Mouse (Mus musculus) kidney, postnatal 10 days (tissue): ENCODE measurements around the gene Plscr5.
A peak's percentile ranks its signal among the peaks of the same experiment; 100 is the strongest.
"Not testable (repeated sequence)": the region's sequence is repeated elsewhere in the genome, so short reads cannot be mapped to it uniquely, and the experiment has no call there.

Source experiments
- DNase-seq: peaks from one replicate; pipeline ENCODE4 v3.0.0; 2021; ENCODE audit warnings: mixed read lengths

The Plscr5 gene

DNA sequence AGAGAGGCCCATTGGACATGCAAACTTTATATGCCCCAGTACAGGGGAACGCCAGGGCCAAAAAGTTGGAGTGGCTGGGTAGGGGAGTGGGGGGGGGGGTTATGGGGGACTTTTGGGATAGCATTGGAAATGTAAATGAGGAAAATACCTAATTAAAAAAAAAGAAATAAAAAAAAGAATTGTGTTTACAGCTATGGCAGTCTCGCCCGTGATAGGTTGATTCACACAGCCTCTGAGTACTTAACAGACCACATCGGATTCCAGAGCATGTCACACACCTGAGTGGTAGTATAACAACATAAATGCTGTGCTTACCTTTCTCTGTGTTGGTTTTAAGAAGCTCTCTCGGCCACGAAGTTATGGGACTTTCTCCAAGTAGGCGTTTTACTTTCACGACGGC lies at the start of gene Plscr5:
TSS of gene Plscr5 (plus strand) at position 301 of the 400 bp plus-strand sequence.
- not testable (repeated sequence) for DNase-seq

DNA sequence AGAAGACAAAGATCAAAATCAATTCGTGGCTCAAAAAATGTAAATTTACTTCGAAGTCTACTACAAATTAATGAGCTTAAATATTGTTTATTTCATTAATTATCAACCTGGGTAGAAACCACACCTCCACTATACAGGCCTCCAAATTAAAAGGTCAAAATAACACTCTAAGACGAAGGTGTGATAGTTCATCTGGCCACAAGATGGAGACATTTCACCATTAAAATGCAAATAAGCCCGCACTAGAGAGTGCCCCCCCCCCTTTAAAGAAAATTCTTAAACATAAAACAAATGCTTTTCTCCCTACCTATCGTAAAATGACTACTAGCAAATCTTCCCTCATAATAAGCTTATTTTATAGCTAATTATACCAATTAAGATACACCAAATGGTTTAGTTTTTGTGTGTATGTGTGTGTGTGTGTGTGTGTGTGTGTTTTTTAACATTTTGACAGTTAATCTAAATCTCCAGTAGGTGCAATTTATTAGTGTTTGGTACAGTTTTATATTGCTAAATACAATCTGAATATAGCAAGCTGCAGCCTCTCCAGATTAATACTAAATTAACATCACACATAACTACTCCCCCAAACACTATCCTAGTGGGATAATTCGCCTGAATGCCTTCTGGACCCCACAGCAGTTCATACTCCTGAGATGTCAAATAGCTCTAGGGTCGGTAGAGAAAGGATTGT lies 45.0 kb upstream of the Plscr5 start:
- DNase-seq: no peak

DNA sequence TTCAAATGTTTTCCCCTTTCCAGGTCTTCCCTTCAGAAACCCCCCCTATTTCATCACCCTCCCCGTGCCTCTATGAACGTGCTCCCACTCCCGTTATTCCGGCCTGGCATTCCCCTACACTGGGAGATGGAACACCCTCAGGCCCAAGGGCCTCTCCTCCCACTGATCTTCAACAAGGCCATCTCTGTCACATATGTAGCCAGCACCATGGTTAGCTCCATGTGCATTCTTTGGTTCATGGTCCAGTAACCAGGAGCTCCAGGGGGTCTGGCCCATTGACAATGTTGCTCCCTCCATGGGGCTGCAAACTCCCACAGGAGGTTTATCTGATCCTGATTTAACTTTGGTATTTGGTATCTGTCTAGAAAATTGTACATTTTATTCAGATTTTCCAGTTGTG lies 30.5 kb upstream of the Plscr5 start:
- DNase-seq: peak; percentile 23

DNA sequence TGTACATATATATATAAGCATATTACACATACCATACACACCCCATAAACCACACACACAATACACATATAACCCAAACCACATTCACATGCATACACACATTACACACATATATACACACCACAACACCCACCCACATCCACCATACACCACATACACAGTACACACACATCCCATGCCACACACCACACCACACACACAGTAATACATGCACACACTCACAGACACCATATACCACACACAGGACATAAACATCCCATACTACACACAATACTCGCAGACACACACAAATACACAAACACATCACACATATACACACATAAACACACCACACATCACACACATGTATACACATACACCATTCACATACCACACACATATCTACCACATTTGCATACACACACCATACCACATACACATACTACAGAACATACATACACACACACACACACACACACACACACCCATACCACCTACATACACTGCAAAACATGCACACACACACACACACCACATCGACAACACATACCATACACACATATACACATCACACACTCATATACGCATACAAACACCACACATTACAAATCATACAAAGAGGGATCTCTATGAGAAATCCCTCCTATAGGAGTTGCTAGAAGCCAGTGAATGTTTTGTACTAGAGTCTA lies 19.3 kb upstream of the Plscr5 start:
- no peak for DNase-seq

DNA sequence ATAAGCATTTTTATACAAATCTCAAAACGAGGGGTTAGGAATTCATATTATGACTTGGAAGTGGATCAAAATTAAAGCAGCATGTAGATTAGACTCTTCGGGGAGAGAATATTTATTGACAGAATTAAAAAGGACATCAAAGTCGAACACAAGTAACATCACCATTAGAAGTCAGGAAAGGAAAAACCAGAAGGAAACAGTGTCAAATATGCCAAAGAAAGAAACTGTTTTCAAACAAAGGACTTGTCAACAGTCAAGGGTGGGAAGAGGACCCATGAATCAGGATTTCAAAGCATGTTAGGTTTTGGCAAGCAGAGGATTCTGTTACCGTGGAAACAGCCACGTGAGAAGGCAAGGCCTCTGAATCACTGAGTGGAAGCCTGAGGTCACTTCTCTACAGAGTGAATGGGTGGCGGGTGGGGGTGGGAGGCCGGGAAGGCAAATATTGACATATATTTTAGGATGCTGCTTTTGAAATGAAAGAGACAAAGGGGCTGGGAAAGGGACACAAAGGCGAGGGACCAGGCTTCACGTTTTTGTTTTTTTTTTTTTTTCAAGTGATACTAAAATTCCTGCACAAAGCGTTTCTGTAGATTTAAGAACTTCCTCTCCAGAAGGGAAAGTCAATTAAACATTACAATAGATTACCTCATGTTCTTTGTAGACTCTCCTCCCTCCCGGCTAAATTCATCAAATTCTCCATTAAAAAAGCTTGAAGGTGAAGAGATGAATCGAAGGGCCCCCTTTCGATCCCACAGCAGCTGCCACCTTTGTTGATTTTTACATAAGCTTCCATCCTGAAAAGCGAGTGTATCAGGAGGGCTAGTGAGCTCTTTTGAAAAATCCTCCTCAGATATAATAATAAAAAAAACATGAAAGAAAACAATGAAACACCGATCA lies 18.3 kb upstream of the Plscr5 start:
- peak; percentile 17 for DNase-seq

DNA sequence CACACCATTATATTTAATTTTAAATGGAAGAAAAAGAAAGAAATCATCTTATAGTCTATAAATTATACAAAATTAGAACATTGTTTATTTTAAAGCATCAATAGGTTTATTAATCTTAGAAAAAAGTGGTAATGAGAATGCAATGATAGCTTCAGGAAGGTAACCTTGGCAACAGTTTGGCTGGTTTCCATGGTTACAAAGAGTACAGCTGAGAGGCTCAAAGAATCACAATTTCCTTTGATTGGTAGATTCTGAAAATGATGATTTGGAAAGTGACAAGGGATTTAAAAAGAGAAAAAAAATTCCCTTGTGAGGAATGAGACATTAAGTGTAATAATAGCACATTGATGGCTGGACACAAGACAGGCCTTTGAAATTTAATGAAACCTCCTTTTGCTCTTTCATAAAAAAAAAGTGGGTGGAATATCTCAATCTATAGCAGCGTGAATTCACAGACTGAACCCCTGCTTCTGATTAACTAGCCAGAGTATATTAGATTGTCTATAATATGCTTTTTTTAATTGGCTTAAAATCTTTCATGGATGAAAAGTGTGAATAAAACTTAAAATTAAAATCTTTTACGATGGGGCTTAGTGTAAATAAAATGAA lies 13.8 kb upstream of the Plscr5 start:
- DNase-seq: no peak

DNA sequence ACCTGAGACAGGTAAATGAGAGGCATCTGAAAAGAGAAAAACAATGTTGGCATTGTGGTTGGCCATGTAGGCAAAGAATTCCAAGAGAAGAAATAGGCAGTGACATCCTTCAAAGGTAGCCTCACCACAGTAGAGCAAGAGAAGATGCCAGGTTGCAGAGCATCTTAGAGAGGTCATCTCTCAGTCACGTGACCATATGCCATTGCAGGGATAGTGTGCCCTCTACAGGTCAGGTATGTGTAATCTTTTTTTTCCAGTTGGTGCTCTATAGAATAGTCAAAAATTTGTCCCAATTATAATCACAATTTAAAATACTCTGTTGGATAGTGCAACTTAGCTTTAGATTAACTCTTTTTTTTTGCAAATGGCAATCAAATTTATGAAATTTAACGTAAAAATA lies 1.4 kb upstream of the Plscr5 start:
- DNase-seq: no peak

DNA sequence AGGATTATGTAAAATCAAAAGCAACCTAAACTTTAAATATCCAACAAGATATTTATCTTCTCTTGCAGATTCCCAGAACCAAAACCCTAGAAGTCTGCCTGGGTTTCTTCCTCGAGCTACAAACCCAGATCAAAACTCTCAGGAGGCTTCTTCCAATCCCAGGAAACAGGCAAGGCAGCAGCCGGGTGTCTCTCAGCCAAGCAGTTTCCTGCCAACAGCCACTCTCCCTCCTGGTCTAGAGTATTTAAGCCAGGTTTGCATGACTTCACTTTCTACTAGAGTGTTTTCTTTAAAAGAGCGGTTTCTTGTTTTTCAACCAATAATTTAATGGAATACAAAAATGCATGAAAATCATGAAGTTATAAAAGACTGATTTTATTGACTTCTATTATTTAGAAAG lies 5.7 kb downstream of the Plscr5 start:
- DNase-seq: no peak

DNA sequence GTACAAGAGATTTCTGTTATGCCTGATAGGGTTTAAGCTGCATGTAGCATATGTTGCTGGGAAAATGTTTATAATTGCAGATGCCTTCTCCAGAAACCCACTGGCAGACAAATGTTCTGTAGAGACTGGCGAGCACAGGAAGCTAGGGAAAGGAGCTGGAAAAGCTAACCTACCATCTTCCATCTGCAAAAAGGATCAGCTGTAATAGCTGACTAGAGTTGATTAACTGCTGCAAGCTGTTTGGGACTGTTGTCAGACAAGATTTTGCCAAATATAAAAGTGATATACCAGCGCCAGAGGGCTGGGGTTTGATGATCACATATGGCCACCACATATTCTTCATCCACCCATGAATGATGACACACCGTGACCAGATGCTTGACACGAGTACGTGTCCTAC lies 6.8 kb downstream of the Plscr5 start:
- DNase-seq: no peak

DNA sequence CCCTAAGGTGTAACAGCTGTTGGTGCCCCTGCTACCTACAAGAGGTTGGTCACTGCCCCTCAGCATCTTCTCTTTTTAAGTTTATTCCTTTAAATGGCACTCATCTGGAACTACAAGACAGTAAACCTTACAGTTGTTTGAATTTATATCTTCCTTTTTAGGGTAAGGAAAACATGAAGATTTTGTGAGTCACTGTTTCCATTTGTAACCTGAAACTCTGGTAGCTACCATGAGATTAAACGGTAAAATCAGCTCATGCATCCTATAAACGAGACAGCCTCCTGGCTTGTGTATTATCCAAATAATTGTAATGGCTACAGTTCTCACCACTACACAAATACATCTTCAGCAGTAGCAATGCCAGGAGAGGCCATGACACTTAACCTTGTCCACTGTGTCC lies 11.7 kb downstream of the Plscr5 start:
- DNase-seq: no peak

DNA sequence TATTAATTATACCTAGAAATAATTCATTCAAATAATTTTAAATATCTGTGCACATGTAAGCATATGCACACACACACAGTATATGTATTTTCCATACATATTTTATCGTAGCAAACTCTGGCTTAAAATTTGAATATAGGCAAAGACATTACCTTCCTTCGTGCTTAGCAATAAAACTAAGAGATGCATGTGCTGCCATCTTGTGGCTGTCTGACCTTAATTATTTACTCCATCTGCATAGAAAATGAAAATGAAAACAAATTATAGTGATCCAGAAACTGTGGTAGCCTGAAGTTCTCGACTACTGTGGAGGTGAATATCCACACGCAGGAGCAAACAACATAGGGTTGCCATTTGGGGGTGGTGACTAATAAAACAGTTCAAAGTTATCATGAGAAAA lies 14.6 kb downstream of the Plscr5 start:
- DNase-seq: peak; percentile 78

DNA sequence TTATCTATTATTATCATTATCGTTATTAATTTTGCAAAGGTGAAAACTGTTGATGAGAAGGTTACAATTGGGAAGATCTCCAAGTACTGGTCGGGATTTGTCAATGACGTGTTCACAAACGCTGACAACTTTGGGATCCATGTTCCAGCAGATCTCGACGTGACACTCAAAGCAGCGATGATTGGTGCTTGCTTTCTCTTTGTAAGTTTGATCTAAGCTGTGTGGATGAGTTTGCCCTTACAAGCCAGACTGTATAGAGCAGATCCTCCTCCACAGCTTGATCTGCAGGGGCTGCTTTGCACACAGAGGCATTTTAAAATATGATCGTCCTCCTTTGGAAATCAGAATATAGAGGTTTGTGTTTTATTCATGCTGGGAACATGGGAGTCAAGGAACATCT lies 15.0 kb downstream of the Plscr5 start:
- no peak for DNase-seq

DNA sequence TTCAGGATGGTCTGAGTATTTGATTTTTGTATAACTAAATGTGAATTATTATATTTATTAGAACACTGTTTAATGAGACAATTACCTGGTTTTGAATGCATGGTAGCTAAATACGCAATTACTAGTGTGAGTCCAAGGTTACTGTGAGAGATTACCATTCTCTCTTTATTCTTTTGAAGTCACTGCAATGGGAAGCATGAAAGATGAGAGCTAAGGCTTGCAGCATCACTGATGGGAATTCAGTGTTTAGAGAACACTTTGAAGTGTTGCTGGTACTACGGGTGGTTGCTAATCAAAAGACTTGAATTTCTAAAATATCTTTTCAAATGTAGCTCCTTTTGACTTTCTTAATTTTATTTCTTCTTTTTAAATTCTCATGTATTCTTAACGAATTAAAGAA lies 17.1 kb downstream of the Plscr5 start:
- no peak for DNase-seq

DNA sequence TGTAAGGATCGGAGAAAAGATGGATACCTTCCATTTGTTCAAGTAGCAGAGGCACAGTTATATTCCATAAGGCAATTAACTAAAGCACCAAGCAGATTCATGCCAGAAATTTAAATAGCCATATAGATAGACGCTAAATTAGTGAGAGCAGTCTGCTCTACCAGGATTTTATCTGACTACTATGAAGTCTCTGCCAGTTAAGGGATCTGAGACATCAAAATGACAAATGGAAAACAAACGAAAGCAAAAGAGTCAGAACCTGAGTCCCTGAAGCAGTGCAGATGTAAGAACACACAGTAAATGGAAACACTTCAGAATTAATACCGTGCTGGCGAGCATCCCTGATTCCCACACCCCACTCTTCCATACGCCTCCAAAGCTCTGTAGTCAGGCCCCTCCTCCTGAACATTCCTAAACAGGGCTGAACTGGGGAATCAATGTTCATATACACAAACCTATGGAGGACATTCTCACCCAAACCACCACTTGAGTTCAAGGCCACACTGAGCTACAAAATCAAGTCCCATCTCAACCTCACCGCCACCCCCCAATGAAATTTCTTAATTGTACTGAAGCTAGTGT lies 17.7 kb downstream of the Plscr5 start:
- no peak for DNase-seq

DNA sequence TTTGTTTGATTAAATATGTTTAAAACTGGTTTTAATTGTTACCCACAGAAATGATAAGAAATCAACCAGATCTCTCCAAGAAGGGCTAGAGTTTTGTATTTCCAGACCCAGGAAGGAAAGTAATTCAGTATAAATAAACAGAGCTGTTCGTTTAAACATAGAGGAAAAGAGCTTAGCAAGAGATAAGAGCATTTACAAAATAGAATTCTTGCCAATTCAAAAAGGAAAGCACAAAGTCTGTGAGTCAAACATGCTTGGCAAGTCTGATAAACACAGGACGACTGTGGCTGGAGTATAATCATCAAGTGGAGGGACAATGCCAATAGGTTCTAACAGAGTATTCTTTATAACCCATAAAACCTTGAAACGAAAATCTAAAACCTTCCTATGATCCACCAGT lies 18.3 kb downstream of the Plscr5 start:
- no peak for DNase-seq

DNA sequence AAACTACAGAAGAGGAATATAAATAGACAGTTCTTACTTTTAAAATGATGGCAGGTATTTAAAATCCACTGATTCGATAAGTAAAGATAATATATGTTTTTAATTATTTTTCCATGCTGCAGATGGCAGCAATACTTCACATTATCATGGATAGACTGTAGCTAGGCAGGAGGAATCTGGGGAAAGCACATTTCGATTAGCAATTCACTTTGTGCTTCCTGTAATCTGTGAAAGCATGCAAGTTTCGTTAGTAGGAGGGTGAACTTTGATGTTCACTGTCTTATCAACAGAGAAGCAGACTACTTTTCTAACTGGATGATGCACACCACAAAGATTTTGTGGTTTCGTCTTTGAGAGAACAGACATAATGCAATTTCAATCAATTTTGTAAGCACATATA lies 24.7 kb downstream of the Plscr5 start:
- DNase-seq: no peak

DNA sequence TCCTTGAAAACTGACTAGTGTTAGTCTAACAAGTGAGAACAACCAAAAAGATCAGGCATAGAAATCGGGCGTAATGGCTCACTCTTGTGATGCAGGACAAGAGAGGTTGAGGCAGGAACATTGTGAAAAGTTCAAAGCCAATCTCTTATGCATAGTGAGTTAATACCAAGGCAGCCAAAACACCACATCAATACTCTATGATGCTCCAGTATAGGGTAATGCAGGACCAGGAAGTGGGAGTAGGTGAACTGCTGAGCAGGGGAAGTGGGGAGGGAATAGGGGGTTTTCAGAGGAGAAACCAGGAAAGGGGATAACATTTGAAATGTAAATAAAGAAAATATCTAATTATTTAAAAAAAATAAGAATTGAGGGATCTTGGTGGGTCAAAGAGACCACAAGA lies 25.2 kb downstream of the Plscr5 start:
- DNase-seq: no peak

DNA sequence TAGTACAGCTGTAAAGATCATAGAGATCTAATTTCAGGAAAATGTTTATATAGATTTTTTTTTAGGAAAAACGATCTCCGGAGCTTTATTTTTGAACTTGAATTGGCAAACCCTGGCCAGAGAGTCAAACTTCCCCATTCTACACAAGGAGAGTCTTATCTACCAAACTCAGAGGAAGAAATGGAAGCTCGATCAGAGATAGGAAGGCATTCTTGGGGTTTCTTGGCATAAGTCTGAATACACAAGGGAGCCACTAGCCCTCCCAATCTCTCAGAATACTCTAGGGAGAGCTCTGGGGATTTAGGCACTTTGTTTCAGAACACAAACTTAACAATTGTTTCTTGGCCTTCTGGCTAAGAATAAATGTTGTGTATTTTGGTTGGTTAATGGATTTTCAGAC lies 27.4 kb downstream of the Plscr5 start:
- DNase-seq: no peak

DNA sequence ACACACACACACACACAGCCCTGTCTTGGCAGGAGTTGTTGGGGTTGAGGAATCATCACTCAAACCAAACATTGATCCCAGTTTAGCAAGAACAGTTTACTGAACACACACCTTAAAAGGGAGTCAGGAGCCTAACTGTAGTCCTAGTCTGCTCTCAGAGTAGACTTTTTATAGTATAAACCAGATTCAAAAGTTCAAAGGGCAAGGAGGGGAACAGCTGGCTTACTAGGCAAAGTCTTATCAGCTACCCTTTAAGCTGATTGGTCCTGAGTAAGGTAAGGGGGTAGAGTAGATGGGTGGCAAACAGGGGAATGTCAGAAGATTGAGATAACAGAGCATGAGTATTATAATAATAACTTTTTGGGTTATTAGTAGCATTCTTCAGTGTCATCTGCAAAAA lies 28.7 kb downstream of the Plscr5 start:
- no peak for DNase-seq

DNA sequence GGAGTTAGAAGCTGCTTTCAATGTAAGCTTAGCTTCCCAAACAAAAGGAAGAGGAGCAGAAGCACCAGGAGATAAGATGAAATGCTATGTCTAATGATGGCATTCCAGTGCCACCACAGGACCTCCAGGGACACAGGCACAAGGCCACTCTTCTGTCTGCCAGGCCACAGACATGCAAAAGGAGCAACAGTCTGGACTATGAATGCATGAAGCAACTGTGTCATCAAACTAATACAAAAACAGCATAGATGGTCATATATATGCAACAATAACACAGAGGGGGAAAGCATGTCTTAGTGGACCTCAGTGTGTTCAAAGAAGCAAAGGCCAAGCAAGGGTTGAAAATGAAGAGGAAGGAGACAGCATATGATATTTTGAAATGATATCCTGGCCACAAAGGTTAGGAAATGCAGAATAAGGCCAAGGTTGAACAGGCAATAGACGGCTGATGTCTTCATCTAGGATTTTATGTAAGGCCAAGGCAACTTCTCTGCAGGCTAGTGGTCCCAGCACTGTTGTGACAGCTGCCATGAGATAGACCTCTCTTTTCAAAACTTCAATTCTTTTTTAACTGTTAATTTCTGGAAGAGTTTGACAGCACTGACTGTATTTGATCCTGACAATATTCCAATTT lies 32.0 kb downstream of the Plscr5 start:
- DNase-seq: no peak

DNA sequence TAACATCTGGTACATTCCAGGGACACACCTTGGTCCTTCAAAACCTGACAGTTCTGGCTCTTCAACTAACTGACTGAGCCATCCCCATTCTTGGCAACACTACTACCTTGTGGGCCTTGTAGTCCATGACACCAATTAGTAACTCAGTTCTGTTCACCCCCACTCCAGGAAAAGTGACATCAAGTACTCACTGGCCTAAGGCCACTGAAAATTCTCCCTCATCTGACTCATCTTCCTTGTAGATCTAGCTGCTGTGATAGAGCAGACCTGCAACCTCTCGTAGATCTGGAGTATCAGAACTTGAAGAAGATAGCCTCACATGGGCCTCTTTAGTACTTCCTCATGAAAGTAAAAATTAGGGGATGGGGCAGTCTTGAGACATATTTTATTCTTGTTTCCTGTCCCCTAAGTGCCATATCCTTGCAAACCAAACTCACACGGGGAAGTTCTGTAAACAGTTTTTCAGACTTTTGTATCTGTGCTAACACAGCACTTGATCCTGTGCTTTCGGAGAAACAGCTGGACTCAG lies 33.5 kb downstream of the Plscr5 start:
- no peak for DNase-seq

DNA sequence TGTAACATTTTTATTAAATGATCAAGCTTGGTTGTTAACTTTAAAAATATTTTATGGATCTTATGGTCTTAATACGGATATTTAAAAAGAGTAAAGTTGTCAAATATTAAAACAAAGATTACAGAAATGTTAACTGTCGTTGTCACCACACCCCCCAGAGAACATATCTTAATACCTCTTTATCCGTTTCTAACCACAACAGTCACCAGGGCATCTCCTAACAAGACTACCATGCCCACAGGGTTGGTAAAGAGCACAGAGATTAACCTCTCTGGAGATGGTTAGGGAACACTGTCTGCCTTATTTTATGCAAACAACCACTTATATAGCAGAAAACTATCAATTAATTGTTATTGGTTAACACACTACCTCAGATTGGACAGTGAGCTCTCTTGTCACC lies 34.1 kb downstream of the Plscr5 start:
- DNase-seq: no peak
